Mouse (Mus musculus) lung, postnatal 0 days (tissue): ENCODE measurements at regions not wholly inside any gene's neighbourhood (a gene's known extent, or its start where the extent isn't known, plus 50 kb on each side); places are given as distances from the start of the nearest gene placed in this dataset.

Experiments
- ATAC-seq: fragments of 200-750 bp; cut with Nextera tagmentation; 2 replicates; pipeline ENCODE4 v1.8.0; 2017; ENCODE audit warnings: moderate library complexity
- DNase-seq: peaks from one replicate; pipeline ENCODE4 v3.0.0-alpha.2; 2016; ENCODE audit warnings: low spot score
- H3K27ac ChIP-seq: fragments of 300-500 bp; sonication (generic); 2 replicates; pipeline ENCODE4 v1.5.1; 2014; ENCODE audit warnings: antibody characterized with exemption, mild to moderate bottlenecking, low read length, mixed read lengths
- H3K27me3 ChIP-seq: fragments of 300-500 bp; sonication (generic); replicated peaks from 2 replicates; pipeline ENCODE4 v1.6.1; 2014; ENCODE audit warnings: low read length, mixed read lengths; ENCODE audit not compliant: insufficient read depth
- H3K36me3 ChIP-seq: fragments of 300-500 bp; sonication (generic); 2 replicates; pipeline ENCODE4 v1.6.1; 2014; ENCODE audit warnings: low read length, mixed read lengths; ENCODE audit not compliant: insufficient read depth
- H3K4me1 ChIP-seq: fragments of 300-500 bp; sonication (generic); 2 replicates; pipeline ENCODE4 v1.6.1; 2014; ENCODE audit warnings: antibody characterized with exemption, low read depth, low read length, mixed read lengths; ENCODE audit not compliant: insufficient read depth
- H3K4me2 ChIP-seq: fragments of 300-500 bp; sonication (generic); replicated peaks from 2 replicates; pipeline ENCODE4 v1.6.1; 2014; ENCODE audit warnings: low read depth, mild to moderate bottlenecking, low read length, moderate library complexity, mixed read lengths
- H3K4me3 ChIP-seq: fragments of 300-500 bp; sonication (generic); 2 replicates; pipeline ENCODE4 v1.5.1; 2014; ENCODE audit warnings: low read depth, low read length
- H3K9ac ChIP-seq: fragments of 300-500 bp; sonication (generic); replicated peaks from 2 replicates; pipeline ENCODE4 v1.6.1; 2014; ENCODE audit warnings: low read depth, mild to moderate bottlenecking
- H3K9me3 ChIP-seq: fragments of 300-500 bp; sonication (generic); 2 replicates; pipeline ENCODE4 v1.6.1; 2016; ENCODE audit warnings: low read length, mixed read lengths
- CTCF ChIP-seq: IDR thresholded peaks from 2 replicates; pipeline ENCODE4 v1.5.1; 2016; ENCODE audit warnings: antibody characterized with exemption, mild to moderate bottlenecking
- EP300 ChIP-seq: IDR thresholded peaks from 2 replicates; pipeline ENCODE4 v1.6.1; 2016; ENCODE audit warnings: antibody characterized with exemption, mild to moderate bottlenecking, control low read depth
- WGBS: fragments of 180-500 bp; shearing (Covaris S2); extraction: QIAGEN DNeasy Blood & Tissue Kit; methylation state at CpG from one replicate; pipeline ENCODE4 v1.1.7; 2014; 5-methylcytosine and 5-hydroxymethylcytosine counted together

DNA sequence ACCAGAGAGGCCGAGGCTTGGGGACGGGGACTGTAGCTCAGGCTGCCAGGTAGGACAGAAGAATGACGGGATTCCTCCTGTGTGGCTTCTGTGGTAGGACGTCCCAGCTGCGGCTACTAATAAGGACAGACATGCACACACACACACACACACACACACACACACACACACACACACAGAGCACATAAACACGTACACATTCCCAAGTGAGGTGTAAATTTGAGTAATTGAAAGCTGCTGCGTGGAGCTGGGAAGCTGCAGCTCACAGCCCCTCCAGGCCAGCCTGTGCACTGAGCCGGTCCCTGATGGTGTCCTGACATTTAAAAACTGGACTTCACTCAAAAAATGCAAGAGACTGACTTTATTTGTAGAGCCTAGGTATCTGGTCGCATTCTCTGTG lies 139.3 kb downstream of the Bmp7 start:
- Histone ChIP-seq H3K4me1 (no peaks in the 10 kb centered on the region), H3K4me2 (no peak overlapping the region), H3K27me3 (no peaks in the 10 kb centered on the region), H3K4me3 (no peak overlapping the region), H3K9me3 (no peaks in the 10 kb centered on the region), H3K27ac (no peak overlapping the region), H3K36me3 (no peaks in the 10 kb centered on the region), H3K9ac (no peak overlapping the region)
- TF ChIP-seq EP300, result no peak
- TF ChIP-seq CTCF, result no peak
- WGBS, result 66% methylated on average over 9 of the region's 9 CpGs
- DNase-seq (no peak), ATAC-seq (no peak)

DNA sequence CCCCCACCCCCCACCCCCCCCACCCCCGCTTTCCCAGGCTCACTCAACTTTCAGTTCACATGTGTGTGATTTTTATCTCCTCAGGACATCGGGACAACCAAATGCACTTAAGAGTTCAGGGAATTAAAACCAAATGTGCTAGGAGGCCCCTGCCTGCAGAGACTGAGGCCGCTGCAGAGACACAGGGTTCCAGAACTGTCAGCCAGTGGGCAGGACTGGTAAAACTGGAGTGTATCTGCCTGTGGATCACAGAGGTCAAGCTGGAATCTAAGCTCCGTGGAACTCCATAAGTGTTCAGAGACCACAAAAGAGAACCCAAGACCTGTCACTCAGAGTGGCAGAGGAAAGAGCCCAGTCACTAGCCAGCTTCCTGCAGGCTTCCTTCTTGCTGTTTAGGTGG lies 138.3 kb downstream of the Bmp7 start:
- TF ChIP-seq EP300, result no peak
- H3K9me3 ChIP-seq, result no peaks in the 10 kb centered on the region
- no peak overlapping the region for H3K4me2 ChIP-seq
- no peak overlapping the region for H3K9ac ChIP-seq
- no peak overlapping the region for H3K27ac ChIP-seq
- H3K4me1 ChIP-seq, result no peaks in the 10 kb centered on the region
- no peaks in the 10 kb centered on the region for H3K27me3 ChIP-seq
- DNase-seq (no peak), ATAC-seq (no peak)
- no peak overlapping the region for H3K4me3 ChIP-seq
- 31% methylated on average over 3 of the region's 4 CpGs for WGBS
- no peaks in the 10 kb centered on the region for H3K36me3 ChIP-seq

DNA sequence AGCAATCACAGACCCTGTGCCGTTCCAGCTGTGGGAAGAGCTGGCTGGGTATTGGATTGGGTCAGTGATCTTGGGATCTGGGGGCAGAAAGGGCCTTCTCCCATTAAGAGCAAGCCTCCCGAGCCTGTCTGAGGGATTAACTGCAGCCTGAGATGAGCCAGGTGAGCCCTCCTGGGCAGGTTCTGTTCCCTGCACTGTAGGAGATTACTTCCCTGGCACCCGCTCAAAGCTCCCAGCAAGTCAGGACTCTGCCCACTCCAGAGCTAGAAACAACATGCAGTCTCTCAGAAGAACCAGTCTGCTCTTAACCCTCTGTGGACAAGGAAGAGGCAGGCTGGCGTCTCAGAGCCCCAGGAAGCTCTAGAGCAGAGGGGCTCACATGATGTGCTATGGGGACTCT lies 132.7 kb downstream of the Bmp7 start:
- H3K9me3 ChIP-seq, result no peaks in the 10 kb centered on the region
- ATAC-seq (no peak), DNase-seq (no peak)
- TF ChIP-seq CTCF, result no peak
- TF ChIP-seq EP300, result no peak
- 53% methylated on average over 4 of the region's 4 CpGs for WGBS
- H3K27ac ChIP-seq, result no peak overlapping the region
- H3K4me3 ChIP-seq, result no peak overlapping the region
- H3K36me3 ChIP-seq, result no peaks in the 10 kb centered on the region
- H3K4me1 ChIP-seq, result no peaks in the 10 kb centered on the region
- no peak overlapping the region for H3K4me2 ChIP-seq
- H3K9ac ChIP-seq, result no peak overlapping the region
- H3K27me3 ChIP-seq, result no peaks in the 10 kb centered on the region

DNA sequence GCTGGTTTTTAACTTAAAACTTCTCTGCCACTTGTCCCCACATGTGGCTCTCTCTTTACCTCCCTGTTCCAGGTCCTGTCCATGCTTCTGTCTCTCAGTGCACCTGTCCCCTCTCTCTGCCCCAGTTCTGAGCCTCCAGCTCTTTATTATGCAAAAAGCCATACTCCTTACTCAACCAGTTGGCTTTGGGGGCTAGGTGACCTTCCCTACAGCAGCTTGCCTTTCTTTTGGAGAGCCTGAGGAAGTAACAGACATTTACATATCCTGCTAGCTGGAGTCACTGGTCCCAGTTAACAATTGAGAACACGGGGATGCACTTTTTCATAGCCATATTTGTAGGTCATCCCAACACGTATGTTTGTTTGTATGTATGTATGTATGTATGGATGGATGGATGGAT lies 130.8 kb downstream of the Bmp7 start:
- ATAC-seq (no peak), DNase-seq (no peak)
- no peak overlapping the region for H3K4me3 ChIP-seq
- H3K9me3 ChIP-seq, result no peaks in the 10 kb centered on the region
- TF ChIP-seq EP300 (no peak), CTCF (no peak)
- WGBS, result 80% methylated on average over 2 of the region's 2 CpGs
- H3K36me3 ChIP-seq, result no peaks in the 10 kb centered on the region
- H3K27me3 ChIP-seq, result no peaks in the 10 kb centered on the region
- H3K4me1 ChIP-seq, result no peaks in the 10 kb centered on the region
- H3K4me2 ChIP-seq, result no peak overlapping the region
- no peak overlapping the region for H3K9ac ChIP-seq
- no peak overlapping the region for H3K27ac ChIP-seq

DNA sequence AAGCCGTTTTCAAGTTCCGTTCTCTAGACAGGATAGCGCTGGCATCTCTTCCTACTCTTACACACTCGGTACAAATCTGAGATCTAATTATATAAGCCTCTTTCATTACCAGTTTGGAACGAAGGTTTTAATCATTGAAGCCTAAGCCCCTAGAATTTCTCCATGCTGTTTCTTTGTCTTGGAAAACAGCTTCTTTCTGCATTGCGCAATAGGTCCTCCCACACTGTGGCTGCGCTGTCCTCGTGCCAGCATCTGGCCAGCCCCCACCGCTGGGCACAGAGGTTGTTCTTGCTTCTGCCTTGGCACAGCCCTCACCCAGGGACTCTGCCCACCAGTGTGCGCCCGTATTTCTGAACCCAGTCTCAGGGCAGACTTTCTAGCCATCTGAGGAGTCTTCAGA lies 126.8 kb downstream of the Bmp7 start:
- TF ChIP-seq CTCF, result no peak
- TF ChIP-seq EP300, result no peak
- H3K4me2 ChIP-seq, result no peak overlapping the region
- DNase-seq, result peak; percentile 42
- H3K36me3 ChIP-seq, result no peaks in the 10 kb centered on the region
- H3K9me3 ChIP-seq, result no peaks in the 10 kb centered on the region
- no peak overlapping the region for H3K9ac ChIP-seq
- ATAC-seq, result no peak
- H3K4me1 ChIP-seq, result no peaks in the 10 kb centered on the region
- H3K27ac ChIP-seq, result no peak overlapping the region
- H3K4me3 ChIP-seq, result no peak overlapping the region
- H3K27me3 ChIP-seq, result no peaks in the 10 kb centered on the region
- 62% methylated on average over 11 of the region's 11 CpGs for WGBS

DNA sequence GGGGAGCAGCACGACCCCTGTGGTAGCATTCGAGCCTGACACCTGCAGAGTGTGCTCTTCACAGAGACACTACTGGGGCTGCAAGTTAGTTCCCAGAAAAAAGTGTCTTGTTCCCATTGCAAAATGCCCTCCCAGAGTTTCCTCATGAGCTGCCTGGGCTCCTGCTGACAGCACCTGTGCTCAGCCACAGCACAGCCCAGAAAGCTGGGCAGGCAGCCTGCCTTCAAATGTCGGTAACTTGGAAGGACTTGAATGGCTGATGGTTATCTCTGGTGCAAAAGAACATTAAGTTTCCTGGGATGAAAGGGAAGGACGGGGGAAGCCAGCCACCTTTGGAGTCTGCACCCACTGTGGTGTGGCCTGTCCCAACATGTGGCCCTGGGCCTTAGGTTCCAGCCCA lies 126.2 kb downstream of the Bmp7 start:
- 50% methylated on average over 4 of the region's 4 CpGs for WGBS
- Histone ChIP-seq H3K9ac (no peak overlapping the region), H3K27ac (no peak overlapping the region)

DNA sequence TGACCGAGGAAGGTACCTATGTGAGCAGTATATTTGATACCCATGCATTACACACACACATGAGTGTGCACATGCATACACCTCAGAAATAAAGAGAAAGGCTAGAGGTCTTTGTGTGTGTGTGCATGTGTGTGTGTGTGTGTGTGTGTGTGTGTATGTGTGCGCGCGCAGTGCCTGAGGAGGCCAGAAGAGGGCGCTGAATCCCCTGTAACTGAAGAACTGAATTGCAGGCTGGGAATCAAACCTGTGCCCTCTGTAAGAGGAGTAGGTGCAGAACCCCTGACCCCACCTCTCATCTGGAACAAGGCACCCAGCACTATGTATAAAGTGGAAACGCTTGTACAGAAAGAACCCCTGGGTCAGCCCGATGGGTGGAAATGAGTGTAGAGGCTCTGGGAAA lies 125.0 kb downstream of the Bmp7 start:
- H3K4me2 ChIP-seq, result no peak overlapping the region

More for the DNA sequence above, 126.2 kb downstream of the Bmp7 start:
- H3K4me2 ChIP-seq, result no peak overlapping the region
- TF ChIP-seq CTCF (no peak), EP300 (no peak)
- no peaks in the 10 kb centered on the region for H3K4me1 ChIP-seq
- H3K4me3 ChIP-seq, result no peak overlapping the region
- no peak for ATAC-seq
- no peaks in the 10 kb centered on the region for H3K9me3 ChIP-seq
- no peak for DNase-seq
- no peaks in the 10 kb centered on the region for H3K36me3 ChIP-seq
- no peaks in the 10 kb centered on the region for H3K27me3 ChIP-seq

More for the DNA sequence above, 125.0 kb downstream of the Bmp7 start:
- Histone ChIP-seq H3K4me3 (no peak overlapping the region), H3K9me3 (no peaks in the 10 kb centered on the region), H3K9ac (no peak overlapping the region), H3K36me3 (no peaks in the 10 kb centered on the region), H3K4me1 (no peaks in the 10 kb centered on the region), H3K27ac (no peak overlapping the region), H3K27me3 (no peaks in the 10 kb centered on the region)
- ATAC-seq (no peak), DNase-seq (no peak)
- WGBS, result 98% methylated on average over 7 of the region's 7 CpGs
- TF ChIP-seq EP300 (no peak), CTCF (no peak)
